ENCODE assay signal across 21 mouse cellular contexts in genomic region chr5:131468609-131469008, GRCm38 (mm10).
DNase-seq lines count a peak whose midpoint lies in the region; ATAC-seq and TF ChIP-seq lines count a peak whose summit lies in the region.
"Had no signal": no experiment of that assay in that cellular context is flagged by ENCODE, and none has a peak within 500 bp of the region (broad histone marks: within the 10 kb centered on the region; RNA-seq: fewer than 3 reads in every experiment).

No protein-coding gene starts in this region.

- H3K36me3 ChIP-seq in embryonic facial prominence, embryonic 11.5 days (replicated peaks; ENCODE audit: control insufficient read depth, insufficient read depth, low read depth, low read length): peaks cover 18% of the 10 kb centered on the region
- H3K36me3 ChIP-seq in embryonic facial prominence, embryonic 10.5 days (replicated peaks): peaks cover 100% of the 10 kb centered on the region
- H3K36me3 ChIP-seq in hindbrain, embryonic 13.5 days: peaks cover 79% of the 10 kb centered on the region
- peaks cover 25% of the 10 kb centered on the region for H3K36me3 ChIP-seq in hindbrain, postnatal 0 days (ENCODE audit: insufficient read depth, low read length)
- H3K36me3 ChIP-seq in E14TG2a.4 (ENCODE audit: insufficient read depth, low read length): peaks cover 61% of the 10 kb centered on the region

- no peak overlapping the region for H3K9ac ChIP-seq in embryonic facial prominence, embryonic 11.5 days (replicated peaks; ENCODE audit: low read length)
- H3K9ac ChIP-seq in hindbrain, embryonic 13.5 days: no peak overlapping the region
- H3K9ac ChIP-seq in hindbrain, postnatal 0 days (replicated peaks; ENCODE audit: low read length): no peak overlapping the region
- H3K9ac ChIP-seq: embryonic facial prominence, embryonic 12.5 days; forebrain, postnatal 0 days; heart, embryonic 15.5 days; intestine, embryonic 15.5 days had no signal

- 0 out of 2 replicates have a peak, but pooled peaks have one; percentile 51 for ATAC-seq in embryonic facial prominence, embryonic 11.5 days (replicated peaks; ENCODE audit: insufficient number of reproducible peaks, low FRiP score, low TSS enrichment, low read depth)
- ATAC-seq in hindbrain, embryonic 13.5 days (ENCODE audit: low FRiP score): no peak
- no peak for ATAC-seq in hindbrain, postnatal 0 days
- ATAC-seq: CD4-positive, CD25-positive, alpha-beta regulatory T cell, adult 4 months; forebrain, postnatal 0 days; intestine, embryonic 15.5 days; Patski had no signal

- no peak overlapping the region for H3K4me3 ChIP-seq in embryonic facial prominence, embryonic 11.5 days (ENCODE audit: low read depth, low read length)
- no peak overlapping the region for H3K4me3 ChIP-seq in embryonic facial prominence, embryonic 10.5 days
- H3K4me3 ChIP-seq in hindbrain, embryonic 13.5 days: no peak overlapping the region
- H3K4me3 ChIP-seq in hindbrain, postnatal 0 days (ENCODE audit: low read length): no peak overlapping the region
- H3K4me3 ChIP-seq in layer of hippocampus, adult 2 months: no peak overlapping the region
- H3K4me3 ChIP-seq in E14TG2a.4 (replicated peaks; ENCODE audit: low read length): no peak overlapping the region
- H3K4me3 ChIP-seq: embryonic facial prominence, embryonic 12.5 days; heart, embryonic 15.5 days; hindbrain, embryonic 10.5 days; intestine, embryonic 15.5 days had no signal

- H3K4me1 ChIP-seq in embryonic facial prominence, embryonic 11.5 days (ENCODE audit: control insufficient read depth, insufficient read depth, low read length): no peaks in the 10 kb centered on the region
- no peaks in the 10 kb centered on the region for H3K4me1 ChIP-seq in embryonic facial prominence, embryonic 10.5 days
- H3K4me1 ChIP-seq in hindbrain, embryonic 13.5 days (replicated peaks): peaks cover 27% of the 10 kb centered on the region
- H3K4me1 ChIP-seq in hindbrain, postnatal 0 days (ENCODE audit: insufficient read depth, low read length): no peaks in the 10 kb centered on the region
- H3K4me1 ChIP-seq in E14TG2a.4 (replicated peaks; ENCODE audit: low read depth, low read length): peaks cover 29% of the 10 kb centered on the region
- H3K4me1 ChIP-seq: embryonic facial prominence, embryonic 12.5 days; heart, embryonic 15.5 days; hindbrain, embryonic 10.5 days; intestine, embryonic 15.5 days had no signal

- H3K4me2 ChIP-seq in embryonic facial prominence, embryonic 11.5 days (ENCODE audit: low read depth, low read length): no peak overlapping the region
- no peak overlapping the region for H3K4me2 ChIP-seq in hindbrain, embryonic 13.5 days
- no peak overlapping the region for H3K4me2 ChIP-seq in hindbrain, postnatal 0 days (ENCODE audit: low read depth, low read length)
- H3K4me2 ChIP-seq: embryonic facial prominence, embryonic 12.5 days; heart, embryonic 15.5 days; intestine, embryonic 15.5 days had no signal

- WGBS in embryonic facial prominence, embryonic 11.5 days: 97% methylated on average over 4 of the region's 4 CpGs
- WGBS in embryonic facial prominence, embryonic 10.5 days: 91% methylated on average over 4 of the region's 4 CpGs
- 96% methylated on average over 4 of the region's 4 CpGs for WGBS in hindbrain, embryonic 13.5 days
- 93% methylated on average over 4 of the region's 4 CpGs for whole genome bisulfite sequencing in hindbrain, postnatal 0 days

- DNase-seq in embryonic facial prominence, embryonic 11.5 days (ENCODE audit: low spot score): no peak
- DNase-seq in embryonic facial prominence, embryonic 10.5 days (ENCODE audit: low spot score): no peak
- DNase-seq in hindbrain, postnatal 0 days (ENCODE audit: low spot score): no peak
- DNase-seq in layer of hippocampus, adult 2 months (ENCODE audit: low spot score in 2 of 2): no peak
- DNase-seq in layer of hippocampus, adult 9-11 months: no peak
- DNase-seq in thymus, postnatal 0 days (ENCODE audit: low spot score): no peak
- DNase-seq: adrenal gland, adult 8-10 months; adrenal gland, postnatal 36 days; B cell, adult 2 months; cerebellum, adult 2 months; cerebellum, postnatal 10 days; forebrain, postnatal 0 days; gastrocnemius, postnatal 25 days had no signal

- H3K27me3 ChIP-seq in embryonic facial prominence, embryonic 11.5 days (ENCODE audit: control insufficient read depth, insufficient read depth, low read length): no peaks in the 10 kb centered on the region
- no peaks in the 10 kb centered on the region for H3K27me3 ChIP-seq in embryonic facial prominence, embryonic 10.5 days (replicated peaks; ENCODE audit: low read depth, poor library complexity, severe bottlenecking)
- no peaks in the 10 kb centered on the region for H3K27me3 ChIP-seq in hindbrain, embryonic 13.5 days
- no peaks in the 10 kb centered on the region for H3K27me3 ChIP-seq in hindbrain, postnatal 0 days (ENCODE audit: insufficient read depth, low read length)
- H3K27me3 ChIP-seq in E14TG2a.4 (ENCODE audit: insufficient read depth, low read length): no peaks in the 10 kb centered on the region
- H3K27me3 ChIP-seq: embryonic facial prominence, embryonic 12.5 days; heart, embryonic 15.5 days; intestine, embryonic 15.5 days; Patski had no signal

- H3K9me3 ChIP-seq in embryonic facial prominence, embryonic 11.5 days (replicated peaks; ENCODE audit: control insufficient read depth, low read length): no peaks in the 10 kb centered on the region
- 0 out of 2 replicates have a peak, but pooled peaks cover 5% of the 10 kb centered on the region for H3K9me3 ChIP-seq in embryonic facial prominence, embryonic 10.5 days
- H3K9me3 ChIP-seq in hindbrain, embryonic 13.5 days: no peaks in the 10 kb centered on the region
- H3K9me3 ChIP-seq in hindbrain, postnatal 0 days (ENCODE audit: low read length): no peaks in the 10 kb centered on the region
- no peaks in the 10 kb centered on the region for H3K9me3 ChIP-seq in E14TG2a.4 (ENCODE audit: low read length)
- H3K9me3 ChIP-seq: embryonic facial prominence, embryonic 12.5 days; heart, embryonic 15.5 days; hindbrain, embryonic 10.5 days; intestine, embryonic 15.5 days had no signal

- H3K27ac ChIP-seq in embryonic facial prominence, embryonic 11.5 days (replicated peaks; ENCODE audit: low read depth, low read length): no peak overlapping the region
- H3K27ac ChIP-seq in embryonic facial prominence, embryonic 10.5 days (replicated peaks): no peak overlapping the region
- H3K27ac ChIP-seq in hindbrain, embryonic 13.5 days: peak overlapping the region; percentile 36; the same call in 1 of the 2 replicates
- H3K27ac ChIP-seq in hindbrain, postnatal 0 days: no peak overlapping the region
- H3K27ac ChIP-seq in layer of hippocampus, adult 2 months: no peak overlapping the region
- H3K27ac ChIP-seq: embryonic facial prominence, embryonic 12.5 days; heart, embryonic 15.5 days; hindbrain, embryonic 10.5 days; intestine, embryonic 15.5 days had no signal

- no peak for TF ChIP-seq CTCF in hindbrain, postnatal 0 days (IDR thresholded peaks at IDR 0.05; ENCODE audit: low read depth)
- peak; percentile 43 for TF ChIP-seq CTCF in layer of hippocampus, adult 2 months (conservative IDR thresholded peaks at IDR 0.05)
- TF ChIP-seq CTCF in E14TG2a.4 (conservative IDR thresholded peaks at IDR 0.05; ENCODE audit: low read length): peak; percentile 52
